Mouse (Mus musculus) regulatory T cell (primary cell): ENCODE measurements around the gene Trpc4.

Experiments used
- in situ Hi-C: fragments of 300-600 bp; cut with MboI, MseI; formaldehyde crosslinking; loops from one replicate; pipeline ENCODE4 v1.15.1; 2025; ENCODE audit warnings: high pct_unique_total_duplicates

Gene Trpc4

GRCm38 (mm10) chr3:54266943-54267342 lies 111.1 kb downstream of the Trpc4 start:
- in situ Hi-C loops = no loop called here

GRCm38 (mm10) chr3:54269180-54269579 lies 113.3 kb downstream of the Trpc4 start:
- in situ Hi-C loops = no loop called here

GRCm38 (mm10) chr3:54274651-54275050 lies 118.8 kb downstream of the Trpc4 start:
- in situ Hi-C loops = no loop called here

GRCm38 (mm10) chr3:54289731-54290130 lies 133.9 kb downstream of the Trpc4 start:
- in situ Hi-C loops = no loop called here

GRCm38 (mm10) chr3:54310604-54311003 lies 154.8 kb downstream of the Trpc4 start:
- in situ Hi-C loops = no loop called here

- in situ Hi-C loops = no loop called here
These were observed 158.2 kb downstream of the Trpc4 start for GRCm38 (mm10) chr3:54314055-54314454.

GRCm38 (mm10) chr3:54352891-54353652 lies 197.2 kb downstream of the Trpc4 start:
- in situ Hi-C loops = loop anchor here (5.0 kb wide), 1 partner anchor 334 kb away; no protein-coding TSS in a partner anchor

- in situ Hi-C loops = no loop called here
These were observed 201.7 kb downstream of the Trpc4 start for GRCm38 (mm10) chr3:54357561-54357960.

- in situ Hi-C loops = no loop called here
These were observed 202.8 kb downstream of the Trpc4 start for GRCm38 (mm10) chr3:54358463-54359189.

- in situ Hi-C loops = no loop called here
These were observed 205.1 kb downstream of the Trpc4 start, which contains the start of gene Postn for GRCm38 (mm10) chr3:54360897-54361296. Gene Postn, plus strand, starts transcription at chr3:54361109.

GRCm38 (mm10) chr3:54361656-54362055 lies 205.8 kb downstream of the Trpc4 start:
- in situ Hi-C loops = no loop called here
